Mouse (Mus musculus): ENCODE measurements around the gene Sertad3.

Gene Sertad3

DNA sequence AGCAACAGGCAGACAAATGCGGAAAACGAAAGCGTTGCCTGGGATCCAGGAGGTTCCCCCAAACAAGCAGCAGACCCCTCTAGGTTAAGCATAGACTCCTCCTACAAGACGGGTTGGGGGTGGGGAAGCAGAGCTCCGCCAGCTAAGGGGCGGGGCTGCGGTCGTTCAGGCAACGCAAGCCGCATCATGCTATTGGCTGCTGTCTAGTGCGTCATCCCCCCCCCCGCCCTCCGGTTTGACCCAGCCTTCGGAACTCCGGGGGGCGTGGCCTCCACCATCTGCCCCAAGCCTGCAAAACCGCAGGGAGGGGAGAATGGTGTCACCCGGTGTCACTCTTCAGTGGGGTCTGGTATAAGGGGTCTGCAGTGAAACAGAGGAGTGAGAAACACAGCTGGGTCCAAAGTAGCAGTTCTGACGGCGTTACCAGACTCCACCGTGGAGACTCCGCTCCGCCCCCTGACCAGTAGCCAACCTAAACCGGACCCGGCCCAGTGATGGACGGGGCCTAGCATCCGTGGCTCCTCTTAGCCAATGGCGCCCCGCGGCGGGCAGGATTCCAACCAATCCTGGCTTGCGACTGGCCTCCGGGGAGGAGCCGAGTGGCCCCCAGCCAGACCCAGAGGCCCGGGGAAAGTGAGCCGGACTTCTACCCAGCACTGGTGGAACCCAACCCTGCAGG lies at the start of gene Sertad3:
Sertad3 (plus strand) TSS at position 613 of the 679 bp plus-strand sequence.
- DNase-seq (ENCODE audit: extremely low spot score, low spot score): peak; percentile 99

DNA sequence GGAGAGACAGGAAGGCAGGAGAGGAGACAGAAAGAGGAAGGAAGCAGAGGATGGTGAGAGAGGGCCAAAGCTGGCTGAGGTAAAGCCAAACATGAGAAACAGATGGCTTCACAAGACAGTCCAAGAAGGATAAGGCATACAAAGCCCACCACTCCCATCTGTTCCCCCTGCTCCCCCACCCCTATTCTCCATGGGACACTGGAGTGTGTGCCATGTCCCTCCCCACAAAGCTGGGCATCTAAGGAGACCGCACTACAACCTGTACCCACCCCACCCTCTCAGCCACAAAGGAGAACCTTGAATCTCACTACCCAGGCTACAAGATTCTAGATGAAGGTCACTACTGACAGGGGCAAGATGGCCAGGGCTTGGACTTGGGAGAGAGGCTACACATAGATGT lies 46.2 kb upstream of the Sertad3 start:
- DNase-seq (ENCODE audit: extremely low spot score, low spot score): no peak

- no peak for DNase-seq (ENCODE audit: extremely low spot score, low spot score)
Measured at GRCm38 (mm10) chr7:27428002-27428401, 45.6 kb upstream of the Sertad3 start.

DNA sequence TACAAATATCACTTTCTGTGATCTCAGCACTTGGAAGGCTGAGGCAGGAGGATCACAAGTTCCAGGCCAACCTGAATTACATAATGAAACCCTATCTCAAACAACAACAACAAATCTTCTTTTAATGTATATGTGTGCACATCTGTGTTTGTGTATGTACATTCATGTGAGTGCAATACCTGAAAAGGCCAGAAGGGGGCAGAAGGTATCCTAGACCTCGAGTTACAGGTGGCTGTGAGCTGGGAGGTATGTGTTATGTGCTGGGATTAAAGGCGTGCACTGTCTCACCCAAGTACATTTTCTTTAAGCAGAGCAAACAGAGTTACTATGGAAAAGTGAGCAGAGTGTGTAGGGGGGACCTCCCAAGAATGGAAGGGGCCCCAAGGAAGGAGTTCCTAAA lies 44.4 kb upstream of the Sertad3 start:
- DNase-seq (ENCODE audit: extremely low spot score, low spot score): no peak

DNA sequence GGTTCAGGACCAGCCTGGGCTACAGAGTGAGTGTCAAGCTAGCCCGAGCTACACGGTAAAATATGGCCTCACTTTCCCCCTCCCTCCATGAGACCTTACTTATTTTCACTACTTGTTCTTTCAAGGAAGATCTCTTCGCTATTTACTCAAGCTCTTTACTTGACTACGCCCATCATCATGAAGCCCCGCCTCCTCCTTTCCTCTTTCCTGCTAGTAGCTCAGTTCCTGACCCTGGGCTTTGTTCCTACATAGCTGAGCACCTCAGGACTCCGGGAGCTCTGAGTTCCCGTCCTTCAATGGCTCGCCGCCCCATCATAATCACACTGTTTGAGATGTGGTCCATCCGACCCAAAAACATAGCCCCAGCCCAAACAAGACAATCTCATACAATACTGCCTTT lies 40.2 kb upstream of the Sertad3 start:
- no peak for DNase-seq (ENCODE audit: extremely low spot score, low spot score)

- DNase-seq (ENCODE audit: extremely low spot score, low spot score): no peak
Measured at GRCm38 (mm10) chr7:27433794-27434193, 39.8 kb upstream of the Sertad3 start.

GRCm38 (mm10) chr7:27437544-27437943 lies 36.0 kb upstream of the Sertad3 start:
- no peak for DNase-seq (ENCODE audit: extremely low spot score, low spot score)

DNA sequence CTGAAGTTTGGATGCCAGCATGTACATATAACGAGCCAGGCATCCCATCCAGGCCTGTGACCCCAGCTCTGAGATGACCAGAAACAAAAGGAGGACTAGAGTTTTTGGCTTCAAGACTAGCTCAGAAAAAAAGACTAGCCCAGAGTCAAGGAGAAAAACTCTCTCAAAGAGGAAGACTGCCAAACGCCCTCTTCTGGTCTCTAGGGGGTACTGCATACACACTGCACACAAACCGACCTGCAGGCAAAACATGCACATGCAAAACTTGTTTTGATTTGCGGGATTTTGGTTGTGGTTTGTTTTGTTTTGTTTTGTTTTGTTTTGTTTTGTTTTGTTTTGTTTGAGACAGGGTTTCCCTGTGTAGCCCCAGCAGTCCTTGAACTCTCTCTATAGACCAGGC lies 33.6 kb upstream of the Sertad3 start:
- no peak for DNase-seq (ENCODE audit: extremely low spot score, low spot score)

DNA sequence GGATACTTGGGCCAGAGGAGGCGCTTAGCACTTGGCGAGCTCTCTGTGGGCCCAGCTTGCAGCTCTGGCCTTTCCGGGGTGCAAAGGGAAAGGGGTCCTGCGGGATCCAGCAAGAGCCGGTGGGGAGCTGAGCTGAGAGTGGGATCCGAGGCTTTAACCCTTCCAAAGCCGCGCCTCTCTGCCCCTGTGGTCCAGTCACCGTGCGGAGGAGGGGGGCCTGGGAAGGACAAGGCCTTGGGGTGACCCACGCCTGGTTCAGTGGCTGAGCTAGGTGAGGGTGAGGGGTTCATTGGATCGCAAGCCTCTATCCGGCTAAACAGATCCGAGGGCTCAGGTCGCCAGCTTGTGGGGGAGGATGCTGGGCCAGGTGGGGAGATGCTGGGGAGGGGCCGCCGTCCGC lies 27.5 kb upstream of the Sertad3 start:
- peak; percentile 30 for DNase-seq (ENCODE audit: extremely low spot score, low spot score)

DNA sequence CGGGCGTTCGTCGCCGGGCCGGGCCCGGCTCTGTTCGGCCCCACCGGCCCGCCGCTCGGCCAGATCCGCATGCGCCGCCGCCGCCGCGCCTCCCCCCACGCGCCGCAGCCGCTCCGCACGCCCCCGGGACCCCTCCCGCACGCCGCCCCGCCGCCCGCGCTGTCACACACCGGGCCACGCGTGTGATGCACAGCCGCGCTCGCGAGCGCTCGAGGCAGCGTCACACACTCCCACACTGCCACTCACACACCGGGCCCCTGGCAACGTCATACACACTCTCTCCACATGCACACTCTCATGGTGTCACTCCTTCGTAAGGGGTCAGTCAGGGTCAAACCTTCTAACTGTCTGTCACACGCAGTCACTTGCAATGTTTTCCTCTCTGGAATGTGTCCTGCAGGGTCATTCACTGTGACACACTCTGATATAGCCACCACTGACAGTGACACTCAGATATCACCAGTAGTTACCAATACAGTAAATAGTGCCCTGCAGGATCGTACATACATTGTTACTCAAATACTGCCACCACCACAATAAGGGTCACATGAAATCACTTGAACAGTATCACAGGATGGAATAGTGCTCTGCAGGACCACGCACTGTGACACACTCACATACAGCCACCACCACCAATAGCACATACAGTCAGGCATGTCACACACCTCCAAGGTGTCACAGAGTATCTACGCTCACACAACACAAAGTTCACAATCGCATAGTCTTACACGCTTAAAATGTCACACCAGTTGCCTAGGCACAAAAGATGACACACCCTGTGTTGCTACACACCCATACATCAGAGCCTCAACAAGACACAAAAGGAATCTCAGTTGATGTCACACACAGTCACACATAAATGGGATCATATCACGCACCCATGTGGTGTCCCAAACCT lies 26.8 kb upstream of the Sertad3 start:
- DNase-seq (ENCODE audit: extremely low spot score, low spot score): peak; percentile 37

DNA sequence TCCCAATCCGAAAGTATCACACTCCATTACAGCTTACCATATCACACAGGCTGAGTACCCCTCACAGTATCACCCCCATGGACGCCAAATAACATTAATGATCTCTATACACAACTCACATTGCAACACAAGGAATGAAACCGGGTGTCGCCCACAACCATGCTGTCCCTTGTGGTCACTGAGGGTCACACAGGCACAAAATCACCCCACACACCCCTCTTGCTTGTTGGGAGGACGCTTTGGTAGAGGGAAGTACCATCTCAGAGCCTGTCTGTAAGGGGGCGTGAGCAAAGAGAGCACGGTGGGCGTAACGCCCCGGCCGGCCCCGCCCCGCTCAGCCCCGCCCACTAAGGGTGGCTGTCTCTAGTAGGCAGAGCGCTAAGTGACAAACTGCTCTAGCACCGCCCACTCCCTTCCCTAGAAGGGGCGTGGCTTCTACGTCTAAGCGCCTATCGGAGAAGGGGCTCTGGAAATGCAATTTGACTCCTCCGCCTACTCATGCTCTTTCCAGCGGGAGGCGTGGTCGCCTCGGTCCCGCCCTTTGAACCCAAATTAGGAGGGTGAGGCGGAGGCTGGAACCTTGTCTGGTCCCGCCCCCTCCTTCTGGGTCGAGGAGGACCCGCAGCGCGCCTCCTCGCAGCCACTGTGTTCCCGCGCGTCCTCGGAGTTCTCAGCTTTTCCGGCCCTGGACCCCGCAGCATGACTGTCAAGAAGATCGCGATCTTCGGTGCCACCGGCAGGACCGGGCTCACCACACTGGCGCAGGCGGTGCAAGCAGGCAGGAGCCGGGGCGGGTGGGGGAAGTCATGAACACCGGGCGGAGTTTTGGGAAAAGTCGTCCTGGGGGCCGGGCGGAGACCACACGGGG lies 25.9 kb upstream of the Sertad3 start, which contains the start of the genes Sptbn4 and Blvrb:
Sptbn4 (minus strand) TSS at position 268 of the 868 bp plus-strand sequence.
Blvrb (plus strand) TSS at position 560 of the 868 bp plus-strand sequence.
- peak; percentile 97 for DNase-seq (ENCODE audit: extremely low spot score, low spot score)

DNA sequence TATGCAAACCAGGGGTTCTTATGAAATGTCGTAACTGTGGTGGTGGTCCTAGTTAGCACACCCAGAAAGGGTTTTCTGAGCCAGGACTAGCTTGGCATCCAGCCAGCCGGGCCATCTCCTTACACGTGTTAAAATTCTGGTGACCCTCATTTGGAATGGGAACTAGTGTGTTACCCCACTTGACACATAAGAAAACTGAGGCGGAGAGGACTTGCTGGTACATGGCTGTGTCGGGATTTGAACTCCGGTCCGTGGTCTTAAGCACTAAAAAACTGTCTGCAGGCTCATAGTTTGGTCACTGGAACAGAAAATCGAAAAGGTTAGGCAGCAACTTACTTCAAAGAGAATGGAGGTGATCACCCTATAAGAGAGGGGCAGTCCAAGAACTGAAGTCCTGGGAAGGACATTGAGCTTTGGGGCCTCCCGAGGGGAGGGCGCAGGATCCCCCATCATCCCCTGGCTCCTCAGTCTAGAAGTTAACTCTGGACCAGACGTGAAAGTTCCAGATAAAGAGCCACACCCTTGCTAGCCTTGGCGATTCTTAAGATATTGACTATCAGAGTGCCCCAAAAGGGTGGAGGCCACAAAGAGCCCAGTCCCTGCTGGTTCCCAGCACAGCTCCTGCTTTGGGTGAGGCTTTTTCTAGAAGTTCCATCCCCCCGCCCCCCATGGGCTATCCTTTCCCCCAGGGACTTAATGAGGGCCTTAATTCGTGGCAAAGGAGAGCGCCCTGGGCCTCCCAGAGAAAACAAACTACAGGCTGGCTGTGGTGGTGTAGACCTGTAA lies 25.0 kb upstream of the Sertad3 start:
- DNase-seq (ENCODE audit: extremely low spot score, low spot score): no peak

DNA sequence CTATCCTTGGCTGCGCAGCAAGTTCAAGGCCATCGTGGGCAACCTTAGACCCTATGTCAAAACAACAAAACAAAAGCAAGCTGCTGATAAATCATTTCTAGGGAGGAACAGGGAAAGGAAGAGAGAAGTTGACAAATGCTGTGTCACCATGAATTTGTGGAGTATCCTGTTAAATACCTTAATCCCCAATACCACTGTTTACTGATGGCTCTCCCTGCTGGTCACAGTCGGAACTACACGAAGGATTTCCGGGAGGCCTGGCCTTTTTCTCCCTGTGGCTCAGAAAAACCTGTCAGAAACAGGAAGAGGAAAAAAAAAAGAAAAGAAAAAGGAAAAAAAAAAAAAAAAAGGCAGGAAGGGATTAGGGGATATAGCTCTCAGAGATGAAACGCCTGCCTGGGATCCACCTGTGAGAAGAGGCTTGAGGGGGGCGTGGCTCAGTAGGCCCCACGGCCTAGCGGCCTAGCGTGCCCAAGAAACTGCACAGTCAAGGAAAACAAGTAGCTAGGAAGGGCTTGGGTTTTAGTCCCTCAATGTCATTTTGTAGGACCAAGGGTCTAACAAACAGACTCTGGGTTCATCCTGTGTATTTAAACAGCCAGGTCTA lies 24.2 kb upstream of the Sertad3 start:
- DNase-seq (ENCODE audit: extremely low spot score, low spot score): peak; percentile 36

- DNase-seq (ENCODE audit: extremely low spot score, low spot score): no peak
Measured at GRCm38 (mm10) chr7:27451359-27451758, 22.2 kb upstream of the Sertad3 start.

GRCm38 (mm10) chr7:27452206-27452770 lies 21.3 kb upstream of the Sertad3 start:
- DNase-seq (ENCODE audit: extremely low spot score, low spot score): no peak

- DNase-seq (ENCODE audit: extremely low spot score, low spot score): no peak
Measured at GRCm38 (mm10) chr7:27454461-27455121, 19.0 kb upstream of the Sertad3 start.

DNA sequence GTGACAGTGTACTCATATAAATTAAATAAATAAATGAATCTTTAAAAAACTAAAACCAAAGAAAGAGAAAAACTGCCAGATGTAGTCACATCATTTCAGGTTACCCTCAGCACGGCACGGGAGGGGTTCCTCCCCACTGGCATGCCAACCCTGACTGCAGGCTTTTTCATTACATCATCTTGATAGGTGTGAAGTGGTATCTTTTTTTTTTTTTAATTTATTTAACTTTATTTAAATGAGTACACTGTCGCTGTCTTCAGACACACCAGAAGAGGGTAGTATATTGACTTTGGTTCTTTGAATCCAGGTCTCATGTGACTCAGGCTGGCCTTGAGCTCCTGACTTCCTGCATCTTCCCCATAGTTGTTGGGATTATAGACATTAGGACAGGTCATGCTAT lies 18.3 kb upstream of the Sertad3 start:
- no peak for DNase-seq (ENCODE audit: extremely low spot score, low spot score)

GRCm38 (mm10) chr7:27458614-27459013 lies 15.0 kb upstream of the Sertad3 start:
- no peak for DNase-seq (ENCODE audit: extremely low spot score, low spot score)

DNA sequence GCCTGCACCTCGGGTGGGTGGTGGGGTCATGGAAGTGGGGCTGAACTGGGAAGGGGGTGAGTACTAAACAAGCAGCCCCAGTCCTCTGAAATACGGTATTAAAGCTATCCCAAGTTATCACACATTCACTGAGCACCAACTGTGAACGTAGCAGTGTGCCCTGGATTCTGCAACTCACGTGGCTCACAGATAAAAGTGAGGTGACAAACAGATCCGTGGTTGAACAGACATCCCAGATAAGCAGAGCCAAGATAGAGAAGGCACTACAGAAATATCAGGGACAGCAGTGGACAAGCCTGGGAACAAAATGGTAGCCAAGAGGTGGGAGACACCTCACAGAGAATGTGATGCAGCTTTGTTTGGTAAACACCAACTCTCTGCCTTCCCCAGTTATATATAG lies 13.9 kb upstream of the Sertad3 start:
- DNase-seq (ENCODE audit: extremely low spot score, low spot score): no peak

Measured in neural tube, embryonic 10.5 days (tissue).